Mouse (Mus musculus): ENCODE measurements around the gene Kctd11. TPM values are rescaled to one million over a fixed set of nuclear protein-coding genes. Genes with fewer than 3 reads are reported as not detected.

The Kctd11 gene
- polyA plus RNA-seq, 1 experiment: 20.7 TPM

DNA sequence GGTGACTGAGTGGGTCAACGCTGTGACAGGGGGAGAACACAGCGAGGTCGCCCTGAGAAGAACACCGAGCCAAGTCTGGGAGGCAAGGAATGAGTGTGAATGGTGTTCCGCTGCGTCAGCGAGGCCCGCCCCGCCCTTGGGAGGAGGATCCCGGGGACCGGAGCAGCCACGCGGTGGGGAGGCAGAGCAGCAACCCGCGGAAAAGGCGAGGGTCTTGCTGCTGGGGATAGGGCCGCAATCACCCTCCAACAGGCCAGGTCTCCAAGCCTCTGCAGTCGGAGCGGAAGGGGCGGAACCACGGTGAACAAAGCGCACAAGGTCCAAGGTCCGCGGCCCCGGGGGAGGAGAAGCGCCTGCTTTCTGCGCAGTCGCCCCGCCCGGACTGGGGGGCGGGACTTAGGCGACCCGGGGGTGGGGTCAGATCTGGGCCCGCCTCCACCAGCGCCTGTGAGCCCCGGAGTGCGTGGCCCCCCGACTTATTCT, 35.0 kb downstream of the Kctd11 start, which contains the start of gene Plscr3:
Gene Plscr3, plus strand, starts transcription at position 179 of the 483 bp plus-strand sequence.
- peak; percentile 95 for TF ChIP-seq POLR2A (IDR thresholded peaks at IDR 0.05; ENCODE audit: low read depth, low read length)
- no peak for TF ChIP-seq CTCF (IDR thresholded peaks at IDR 0.05; ENCODE audit: borderline replicate concordance, insufficient read depth, low read length)
- Histone ChIP-seq H3K4me1 (ENCODE audit: control insufficient read depth, insufficient read depth, low read length) (peaks cover 5% of the 10 kb centered on the region), H3K4me3 (ENCODE audit: insufficient read depth, low read length) (peak within 1 kb of the TSS; percentile 80), H3K27ac (ENCODE audit: insufficient read depth, low read length) (peak within 1 kb of the TSS; percentile 84)

- Histone ChIP-seq H3K4me3 (ENCODE audit: insufficient read depth, low read length) (peak overlapping the region; percentile 73), H3K27ac (ENCODE audit: insufficient read depth, low read length) (peak overlapping the region; percentile 35), H3K4me1 (ENCODE audit: control insufficient read depth, insufficient read depth, low read length) (peaks cover 3% of the 10 kb centered on the region; the same call in 1 of the 2 replicates)
- TF ChIP-seq POLR2A (IDR thresholded peaks at IDR 0.05; ENCODE audit: low read depth, low read length): no peak
- TF ChIP-seq CTCF (IDR thresholded peaks at IDR 0.05; ENCODE audit: borderline replicate concordance, insufficient read depth, low read length): no peak
Observed at GRCm38 (mm10) chr11:69838714-69839104, 42.5 kb downstream of the Kctd11 start.

DNA sequence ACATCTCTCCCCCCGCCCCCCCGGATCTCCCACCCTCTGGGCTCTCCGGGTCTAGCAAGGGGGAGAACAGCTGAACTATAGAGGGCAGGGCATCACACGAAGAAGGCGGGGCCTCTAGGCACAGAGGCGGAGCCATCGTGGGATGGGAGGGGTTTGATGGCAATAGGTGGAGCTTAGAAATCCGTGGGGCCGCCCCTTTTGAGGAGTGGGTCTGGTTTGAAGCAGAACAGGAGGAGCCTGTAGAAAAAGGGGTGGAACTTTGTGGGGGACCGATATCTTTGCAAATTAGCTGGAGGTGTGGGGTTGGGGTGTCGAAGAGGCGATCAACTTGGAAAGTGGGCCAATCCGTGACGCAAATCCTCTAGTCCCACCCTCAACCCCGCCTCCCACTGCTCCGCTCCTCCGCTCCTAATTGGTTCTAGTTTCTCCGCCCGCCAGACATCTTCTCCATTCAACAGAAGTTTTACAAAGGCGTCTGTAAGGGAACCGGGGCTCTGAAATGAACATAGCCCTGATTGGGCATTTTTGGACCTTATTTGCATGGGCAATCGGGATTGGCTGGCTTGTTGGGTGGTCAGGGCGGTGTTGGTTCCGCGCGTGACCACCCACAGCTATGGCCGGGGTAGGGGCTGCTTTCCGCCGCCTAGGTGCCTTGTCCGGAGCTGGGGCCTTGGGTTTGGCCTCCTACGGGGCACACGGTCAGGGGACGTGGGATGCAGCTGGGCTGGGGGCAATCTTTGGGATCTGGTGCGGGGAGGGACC, 43.1 kb downstream of the Kctd11 start, which contains the start of gene Tmem256:
Gene Tmem256, plus strand, starts transcription at position 563 of the 762 bp plus-strand sequence.
- TF ChIP-seq POLR2A (IDR thresholded peaks at IDR 0.05; ENCODE audit: low read depth, low read length) (peak; percentile 79), CTCF (IDR thresholded peaks at IDR 0.05; ENCODE audit: borderline replicate concordance, insufficient read depth, low read length) (no peak)
- Histone ChIP-seq H3K4me3 (ENCODE audit: insufficient read depth, low read length) (peak within 1 kb of the TSS; percentile 76), H3K27ac (ENCODE audit: insufficient read depth, low read length) (peak within 1 kb of the TSS; percentile 35), H3K4me1 (ENCODE audit: control insufficient read depth, insufficient read depth, low read length) (peaks cover 3% of the 10 kb centered on the region; the same call in 1 of the 2 replicates)

GRCm38 (mm10) chr11:69837604-69837951, 43.6 kb downstream of the Kctd11 start, which contains the start of gene Nlgn2:
TSS of gene Nlgn2 (minus strand) at chr11:69837784.
- TF ChIP-seq CTCF (IDR thresholded peaks at IDR 0.05; ENCODE audit: borderline replicate concordance, insufficient read depth, low read length) (no peak), POLR2A (IDR thresholded peaks at IDR 0.05; ENCODE audit: low read depth, low read length) (peak; percentile 53)
- Histone ChIP-seq H3K4me1 (ENCODE audit: control insufficient read depth, insufficient read depth, low read length) (peaks cover 3% of the 10 kb centered on the region; the same call in 1 of the 2 replicates), H3K4me3 (ENCODE audit: insufficient read depth, low read length) (peak within 1 kb of the TSS; percentile 76), H3K27ac (ENCODE audit: insufficient read depth, low read length) (peak within 1 kb of the TSS; percentile 35)

DNA sequence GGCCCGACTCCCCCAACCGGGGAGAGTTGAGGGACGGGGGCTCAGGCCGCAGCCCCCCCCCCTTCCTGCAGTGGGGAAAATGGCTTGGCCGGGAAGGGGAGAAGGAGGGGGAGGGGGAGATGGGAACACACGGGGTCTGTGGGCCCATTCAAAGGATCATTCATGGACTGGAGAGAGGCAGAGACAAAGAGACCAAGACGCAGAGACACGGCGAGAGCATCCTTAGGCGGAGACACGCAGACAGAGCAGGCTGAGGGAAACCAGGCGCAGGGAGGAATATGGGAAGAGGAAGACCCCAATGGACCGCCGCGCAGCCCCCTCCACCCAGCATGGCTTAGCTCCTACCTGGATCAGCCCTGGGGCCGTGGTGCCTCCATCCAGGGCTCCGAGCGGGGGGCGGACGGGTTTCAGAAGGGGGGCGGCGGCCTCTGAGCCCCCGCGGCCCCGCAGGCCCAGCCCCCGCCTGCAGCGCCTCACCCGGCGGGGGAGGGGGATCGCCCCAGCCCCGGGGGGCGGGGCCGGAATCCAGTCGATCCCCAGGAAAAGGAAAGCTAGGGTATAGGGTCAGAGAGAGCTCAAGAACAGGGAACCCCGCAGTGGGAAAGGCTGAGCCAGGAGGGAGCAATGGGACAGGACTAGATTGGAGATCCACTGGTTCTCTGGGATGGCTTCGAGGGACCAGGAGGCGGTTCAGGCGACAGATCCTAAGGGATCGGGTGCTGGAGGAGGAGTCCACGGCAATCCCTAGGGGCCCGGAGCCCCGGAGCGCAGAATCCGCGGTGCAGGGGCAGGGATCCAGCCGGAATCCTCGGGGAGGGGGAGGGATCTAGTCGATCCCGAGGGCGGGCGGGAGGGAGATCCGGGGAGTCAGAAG, 44.3 kb downstream of the Kctd11 start:
- Histone ChIP-seq H3K27ac (ENCODE audit: insufficient read depth, low read length) (no peak overlapping the region), H3K4me3 (ENCODE audit: insufficient read depth, low read length) (peak overlapping the region; percentile 76), H3K4me1 (ENCODE audit: control insufficient read depth, insufficient read depth, low read length) (peaks cover 3% of the 10 kb centered on the region; the same call in 1 of the 2 replicates)
- no peak for TF ChIP-seq CTCF (IDR thresholded peaks at IDR 0.05; ENCODE audit: borderline replicate concordance, insufficient read depth, low read length)

DNA sequence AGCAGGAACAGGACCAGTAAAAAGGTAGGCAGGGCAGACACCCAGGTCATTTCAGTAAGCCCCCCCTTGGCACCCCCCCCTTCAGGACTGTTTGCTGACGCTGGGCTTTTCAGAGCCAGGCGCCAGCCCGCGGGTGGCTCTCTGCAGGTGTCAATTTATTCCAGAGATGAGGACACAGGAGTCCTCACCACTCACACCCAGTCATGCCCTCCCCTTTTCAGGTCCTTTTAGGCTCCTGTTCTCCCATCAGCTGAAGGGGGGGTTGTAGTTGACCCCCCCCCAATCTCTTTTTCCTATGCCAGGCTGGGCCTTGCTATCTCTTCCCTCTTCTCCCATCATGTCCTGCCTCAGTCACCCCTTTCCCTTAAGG, 45.3 kb downstream of the Kctd11 start:
- TF ChIP-seq POLR2A (IDR thresholded peaks at IDR 0.05; ENCODE audit: low read depth, low read length) (no peak), CTCF (IDR thresholded peaks at IDR 0.05; ENCODE audit: borderline replicate concordance, insufficient read depth, low read length) (no peak)
- no peak overlapping the region for H3K27ac ChIP-seq (ENCODE audit: insufficient read depth, low read length)
- H3K4me1 ChIP-seq (ENCODE audit: control insufficient read depth, insufficient read depth, low read length): peaks cover 3% of the 10 kb centered on the region; the same call in 1 of the 2 replicates
- peak overlapping the region; percentile 76 for H3K4me3 ChIP-seq (ENCODE audit: insufficient read depth, low read length)

DNA sequence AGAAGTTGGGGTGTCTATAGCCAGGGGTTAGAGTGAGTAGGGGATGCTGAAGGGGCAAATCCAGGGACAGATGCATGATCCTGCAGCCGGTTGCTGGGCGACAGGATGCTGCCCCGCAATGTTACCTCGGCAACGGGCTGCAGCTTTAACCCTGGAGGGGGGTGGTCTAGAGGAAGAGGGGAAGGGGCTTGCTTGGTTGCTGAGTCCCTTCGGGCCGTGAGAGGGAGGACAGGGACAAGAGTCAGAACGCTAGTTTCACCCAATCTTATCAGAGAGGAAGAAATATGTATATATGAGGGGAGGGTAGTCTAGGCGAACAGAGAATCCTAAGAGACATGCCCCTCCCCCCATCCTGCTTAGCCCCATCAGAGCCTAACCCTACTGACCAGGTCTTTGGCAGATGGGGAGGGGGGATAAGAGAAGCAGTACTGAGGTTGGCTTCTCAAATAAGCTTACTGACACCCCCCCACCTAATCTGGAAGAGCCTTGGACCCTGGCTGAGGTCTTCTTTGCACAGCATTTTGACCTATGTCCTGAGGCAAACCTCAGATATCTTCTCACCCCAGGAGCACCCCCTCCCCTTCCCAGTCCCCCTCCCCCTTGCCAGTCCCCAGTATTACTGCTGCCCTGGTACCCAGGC, 45.8 kb downstream of the Kctd11 start:
- no peak overlapping the region for H3K27ac ChIP-seq (ENCODE audit: insufficient read depth, low read length)
- peaks cover 3% of the 10 kb centered on the region; the same call in 1 of the 2 replicates for H3K4me1 ChIP-seq (ENCODE audit: control insufficient read depth, insufficient read depth, low read length)
- TF ChIP-seq POLR2A (IDR thresholded peaks at IDR 0.05; ENCODE audit: low read depth, low read length) (no peak), CTCF (IDR thresholded peaks at IDR 0.05; ENCODE audit: borderline replicate concordance, insufficient read depth, low read length) (no peak)
- no peak overlapping the region for H3K4me3 ChIP-seq (ENCODE audit: insufficient read depth, low read length)

GRCm38 (mm10) chr11:69834001-69834549, 47.1 kb downstream of the Kctd11 start:
- Histone ChIP-seq H3K27ac (ENCODE audit: insufficient read depth, low read length) (no peak overlapping the region), H3K4me1 (ENCODE audit: control insufficient read depth, insufficient read depth, low read length) (peaks cover 3% of the 10 kb centered on the region; the same call in 1 of the 2 replicates), H3K4me3 (ENCODE audit: insufficient read depth, low read length) (no peak overlapping the region)
- TF ChIP-seq POLR2A (IDR thresholded peaks at IDR 0.05; ENCODE audit: low read depth, low read length) (no peak), CTCF (IDR thresholded peaks at IDR 0.05; ENCODE audit: borderline replicate concordance, insufficient read depth, low read length) (no peak)

DNA sequence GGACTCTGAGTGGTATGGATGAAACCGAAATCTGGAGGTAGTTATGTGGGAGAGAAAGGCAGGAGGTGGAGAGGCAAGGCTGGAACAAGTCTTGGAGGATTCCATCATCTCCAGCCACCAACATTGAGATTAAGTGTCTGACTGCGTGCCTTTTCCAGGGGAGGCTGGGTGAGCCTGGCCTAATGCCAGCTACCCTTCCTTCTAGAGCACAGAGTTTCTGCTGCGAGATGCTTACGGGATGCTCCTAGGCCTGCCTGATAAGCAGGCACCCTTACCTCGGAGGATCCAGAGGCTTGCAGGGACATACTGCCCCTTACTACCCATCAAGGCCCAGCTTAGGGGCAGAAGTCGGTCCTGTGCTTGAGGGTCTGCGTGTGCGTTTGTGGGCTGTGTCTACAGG, 47.7 kb downstream of the Kctd11 start:
- TF ChIP-seq POLR2A (IDR thresholded peaks at IDR 0.05; ENCODE audit: low read depth, low read length) (no peak), CTCF (IDR thresholded peaks at IDR 0.05; ENCODE audit: borderline replicate concordance, insufficient read depth, low read length) (no peak)
- Histone ChIP-seq H3K27ac (ENCODE audit: insufficient read depth, low read length) (no peak overlapping the region), H3K4me1 (ENCODE audit: control insufficient read depth, insufficient read depth, low read length) (peaks cover 3% of the 10 kb centered on the region; the same call in 1 of the 2 replicates), H3K4me3 (ENCODE audit: insufficient read depth, low read length) (no peak overlapping the region)

Data from embryonic fibroblast, embryonic 13.5 days (primary cell).